Mouse (Mus musculus) leukemia stem cell, adult 10-12 weeks (primary cell): ENCODE results near the gene Dhcr24. TPM values are rescaled to one million over a fixed set of nuclear protein-coding genes. Genes with fewer than 3 reads are reported as not detected.

Experiments
- polyA plus RNA-seq: library from polyadenylated mRNA; stranded (reverse); fragments of >175 nt; gene quantifications from 2 replicates; pipeline ENCODE4 v1.2.3, GENCODE M21; 2012; ENCODE audit warnings: low replicate concordance

The Dhcr24 gene
- 14.4 and 29.0 TPM in 2 replicates for polyA plus RNA-seq

GRCm38 (mm10) chr4:106560846-106561781 lies at the start of gene Dhcr24:
Gene Dhcr24 (plus strand): TSS chr4:106561038.

GRCm38 (mm10) chr4:106617056-106617455 lies 56.2 kb downstream of the Dhcr24 start, which contains the start of gene Lexm:
Gene Lexm (minus strand): TSS chr4:106617241.

GRCm38 (mm10) chr4:106622030-106622493 lies 61.2 kb downstream of the Dhcr24 start, which contains the start of gene Ttc22:
Gene Ttc22 (plus strand): TSS chr4:106622432.

Other genes with a start within 250 kb of the Dhcr24 start
- 17.1 and 19.1 TPM in 2 replicates for gene Usp24, start 244.8 kb upstream of the Dhcr24 start, polyA plus RNA-seq
- not detected in 2 replicates for gene Pcsk9, start 96.7 kb upstream of the Dhcr24 start, polyA plus RNA-seq
- gene Bsnd, start 68.8 kb upstream of the Dhcr24 start, polyA plus RNA-seq = not detected in 2 replicates
- not detected in 2 replicates for gene Lexm, start 56.2 kb downstream of the Dhcr24 start, polyA plus RNA-seq
- not detected in 2 replicates for gene Ttc22, start 61.4 kb downstream of the Dhcr24 start, polyA plus RNA-seq
- 1.4 and 4.5 TPM in 2 replicates for gene Pars2, start 90.0 kb downstream of the Dhcr24 start, polyA plus RNA-seq
- 2.3 and 15.0 TPM in 2 replicates for gene Ttc4, start 117.9 kb downstream of the Dhcr24 start, polyA plus RNA-seq
- gene Mroh7, start 169.9 kb downstream of the Dhcr24 start, polyA plus RNA-seq = not detected in 2 replicates
- gene Fam151a, start 172.9 kb downstream of the Dhcr24 start, polyA plus RNA-seq = 0.09 TPM in 1 of 2 replicates, not detected in the other
- gene Acot11, start 244.0 kb downstream of the Dhcr24 start, polyA plus RNA-seq = 0.84 and 4.1 TPM in 2 replicates